Mouse (Mus musculus): ENCODE results near the gene Hist2h2bb.

The Hist2h2bb gene

DNA sequence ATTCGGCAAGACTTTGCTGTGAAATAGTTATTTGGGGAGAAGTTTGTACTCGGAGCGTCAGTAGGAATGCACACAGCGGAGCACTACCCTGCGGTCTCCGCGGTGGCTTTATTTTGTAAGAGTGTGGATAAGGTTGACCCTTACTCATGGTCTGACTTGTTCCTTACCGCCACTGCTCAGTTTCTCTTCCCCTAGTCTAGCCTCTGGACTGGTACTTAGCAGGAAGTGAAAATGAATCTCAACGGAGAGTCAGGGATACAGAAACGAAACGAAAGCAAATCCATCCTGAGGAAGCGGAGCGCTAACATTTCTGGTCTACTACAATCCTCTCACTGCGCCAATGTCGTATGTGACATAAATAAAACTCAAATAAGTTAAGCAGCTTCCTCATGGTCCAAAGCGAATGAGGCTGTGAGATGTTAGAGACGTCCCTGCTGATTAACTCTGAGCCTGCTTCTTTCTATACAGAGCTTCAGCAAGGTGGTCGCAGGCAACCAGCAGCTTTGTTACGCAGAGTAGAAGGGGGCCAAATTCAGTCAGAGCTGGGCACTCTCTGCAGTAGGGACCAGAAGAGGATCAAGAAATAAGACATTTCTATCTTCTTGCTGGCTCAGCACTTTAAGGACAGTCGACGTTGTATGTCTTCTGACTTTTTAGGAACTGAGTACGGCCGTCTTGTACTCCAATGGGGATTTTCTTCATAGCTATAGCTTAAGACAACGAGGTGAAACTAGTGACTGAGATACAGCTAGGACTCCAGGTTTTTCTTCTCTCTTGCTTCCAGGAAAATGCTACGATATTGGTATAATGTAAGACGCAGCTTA lies 31.4 kb downstream of the Hist2h2bb start:
- DNase-seq (ENCODE audit: low read depth, low spot score) = no peak

- no peak for DNase-seq (ENCODE audit: low read depth, low spot score)
Measured at GRCm38 (mm10) chr3:96302076-96302475, 32.5 kb downstream of the Hist2h2bb start.

DNA sequence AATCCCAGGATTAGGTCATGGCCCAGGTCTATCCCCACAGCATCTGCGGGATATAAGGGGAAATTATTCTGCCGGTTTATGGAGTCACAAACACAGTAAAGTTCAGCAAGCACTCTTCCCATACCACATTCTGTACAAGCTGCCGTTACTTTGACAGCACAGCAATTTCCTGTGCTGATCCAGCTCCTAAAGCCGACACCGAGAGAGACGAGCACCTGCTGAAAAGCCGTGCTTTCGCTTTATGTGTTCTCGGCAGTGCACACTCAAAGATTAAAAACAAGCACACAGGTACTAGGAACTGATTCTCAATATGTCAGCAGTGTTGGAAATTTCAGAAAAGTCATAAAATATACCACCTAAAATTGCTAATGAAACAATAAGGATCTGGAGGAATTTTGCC lies 37.0 kb downstream of the Hist2h2bb start:
- DNase-seq (ENCODE audit: low read depth, low spot score) = no peak

- no peak for DNase-seq (ENCODE audit: low read depth, low spot score)
Measured at GRCm38 (mm10) chr3:96309441-96309840, 39.9 kb downstream of the Hist2h2bb start.

- peak; percentile 67 for DNase-seq (ENCODE audit: low read depth, low spot score)
Measured at GRCm38 (mm10) chr3:96312341-96313098, 43.0 kb downstream of the Hist2h2bb start.

Measured in 3T3-L1 (cell line).